Mouse (Mus musculus) hindbrain, embryonic 14.5 days (tissue): Measurements from ENCODE around the gene Wdr1. TPM values are rescaled to one million over a fixed set of nuclear protein-coding genes. Genes with fewer than 3 reads are reported as not detected.

ENCODE experiments used
- ATAC-seq: fragments of 200-750 bp; cut with Nextera tagmentation; 2 replicates; pipeline ENCODE4 v1.8.0; 2017; ENCODE audit warnings: moderate number of reproducible peaks, mild to moderate bottlenecking, moderate TSS enrichment, moderate library complexity; ENCODE audit not compliant: low FRiP score
- DNase-seq: peaks from one replicate; pipeline ENCODE4 v3.0.0-alpha.2; 2015; ENCODE audit warnings: low spot score
- H3K27ac ChIP-seq: fragments of 300-500 bp; sonication (generic); 2 replicates; pipeline ENCODE4 v1.5.1; 2014; ENCODE audit warnings: mild to moderate bottlenecking, moderate library complexity
- H3K27me3 ChIP-seq: fragments of 300-500 bp; sonication (generic); 2 replicates; pipeline ENCODE4 v1.6.1; 2014; ENCODE audit warnings: mild to moderate bottlenecking, low read length, mixed read lengths; ENCODE audit not compliant: control insufficient read depth, insufficient read depth
- H3K36me3 ChIP-seq: fragments of 300-500 bp; sonication (generic); replicated peaks from 2 replicates; pipeline ENCODE4 v1.6.1; 2014; ENCODE audit not compliant: control insufficient read depth, insufficient read depth
- H3K4me1 ChIP-seq: fragments of 300-500 bp; sonication (generic); replicated peaks from 2 replicates; pipeline ENCODE4 v1.6.1; 2014; ENCODE audit warnings: antibody characterized with exemption, low read length, mixed read lengths; ENCODE audit not compliant: control insufficient read depth, insufficient read depth
- H3K4me2 ChIP-seq: fragments of 300-500 bp; sonication (generic); replicated peaks from 2 replicates; pipeline ENCODE4 v1.6.1; 2014; ENCODE audit warnings: mild to moderate bottlenecking, moderate library complexity
- H3K4me3 ChIP-seq: fragments of 300-500 bp; sonication (generic); replicated peaks from 2 replicates; pipeline ENCODE4 v1.5.1; 2014; ENCODE audit warnings: mild to moderate bottlenecking, low read length
- H3K9ac ChIP-seq: fragments of 300-500 bp; sonication (generic); 2 replicates; pipeline ENCODE4 v1.6.1; 2014
- H3K9me3 ChIP-seq: fragments of 300-500 bp; sonication (generic); 2 replicates; pipeline ENCODE4 v1.6.1; 2016; ENCODE audit warnings: low read length; ENCODE audit not compliant: control insufficient read depth
- WGBS: fragments of 180-500 bp; shearing (Covaris S2); extraction: QIAGEN DNeasy Blood & Tissue Kit; methylation state at CpG from one replicate; pipeline ENCODE4 v1.1.7; 2014; 5-methylcytosine and 5-hydroxymethylcytosine counted together
- polyA plus RNA-seq: library from polyadenylated mRNA; unstranded; fragments of >200 nt; fragmentation: Nextera tagmentation; extraction: Ambion mirVana; gene quantifications from 2 replicates; pipeline ENCODE4 v1.2.1, GENCODE M21; 2014

The Wdr1 gene
- polyA plus RNA-seq, 1 experiment from 2014 or later = 183 TPM

DNA sequence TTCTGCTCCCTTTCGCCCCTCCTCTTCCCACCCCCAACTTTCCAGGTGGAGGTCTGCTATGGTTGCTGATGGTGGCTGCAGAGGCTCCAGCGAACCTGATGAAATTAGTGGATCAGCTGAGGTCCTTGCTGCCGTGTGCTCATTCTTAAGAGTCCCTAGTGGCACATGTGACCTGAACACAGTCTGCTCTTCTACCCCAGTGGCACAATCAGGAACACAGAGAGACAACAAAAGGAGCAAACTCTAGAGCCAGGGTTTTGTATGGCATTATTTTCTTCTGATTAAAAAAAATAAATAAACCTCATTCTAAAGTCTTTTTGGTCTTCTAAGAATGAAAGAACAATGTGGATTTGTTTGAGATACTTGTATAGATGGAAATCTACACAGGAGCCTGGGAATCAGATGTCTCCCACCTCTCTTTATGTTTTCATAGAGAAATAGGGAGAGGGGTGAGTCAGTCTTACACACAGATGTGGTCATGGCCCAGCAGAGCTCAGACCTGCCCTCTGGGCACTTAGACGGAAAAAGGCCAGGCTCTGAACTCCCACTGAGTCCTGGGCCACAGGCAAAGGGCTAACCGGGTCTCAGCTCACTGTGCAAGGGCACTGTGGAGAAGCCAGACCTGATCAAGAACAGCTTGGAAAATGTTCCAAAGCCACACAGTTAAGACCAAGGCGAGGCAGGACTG is 58.1 kb downstream of the Wdr1 start:
- no peak overlapping the region for H3K4me3 ChIP-seq
- no peak overlapping the region for H3K27ac ChIP-seq
- WGBS = 64% methylated on average over 6 of the region's 6 CpGs
- no peaks in the 10 kb centered on the region for H3K4me1 ChIP-seq
- H3K9me3 ChIP-seq = no peaks in the 10 kb centered on the region
- H3K36me3 ChIP-seq = no peaks in the 10 kb centered on the region
- H3K27me3 ChIP-seq = no peaks in the 10 kb centered on the region
- H3K4me2 ChIP-seq = no peak overlapping the region
- ATAC-seq (no peak), DNase-seq (no peak)
- H3K9ac ChIP-seq = no peak overlapping the region

DNA sequence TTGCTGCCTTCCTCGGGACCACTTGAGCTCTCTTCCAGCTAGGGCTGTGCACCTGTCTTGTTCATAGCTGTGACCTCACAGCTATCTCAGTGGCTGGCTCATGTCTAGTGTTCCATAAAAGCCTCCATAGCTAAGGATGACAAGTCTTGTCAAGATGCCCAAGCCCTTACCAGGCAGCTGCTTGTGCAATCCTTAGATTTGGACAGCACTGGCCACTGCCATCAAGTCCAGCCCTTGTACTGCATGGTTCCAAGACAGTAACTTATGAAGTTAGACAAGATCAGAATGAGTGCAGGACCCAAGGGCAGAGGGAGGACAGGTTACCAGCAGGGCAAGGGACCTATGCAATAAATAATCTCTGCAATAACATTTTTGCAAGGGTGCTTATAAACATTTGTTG is 58.9 kb downstream of the Wdr1 start:
- 87% methylated on average over 1 of the region's 1 CpGs for WGBS

DNA sequence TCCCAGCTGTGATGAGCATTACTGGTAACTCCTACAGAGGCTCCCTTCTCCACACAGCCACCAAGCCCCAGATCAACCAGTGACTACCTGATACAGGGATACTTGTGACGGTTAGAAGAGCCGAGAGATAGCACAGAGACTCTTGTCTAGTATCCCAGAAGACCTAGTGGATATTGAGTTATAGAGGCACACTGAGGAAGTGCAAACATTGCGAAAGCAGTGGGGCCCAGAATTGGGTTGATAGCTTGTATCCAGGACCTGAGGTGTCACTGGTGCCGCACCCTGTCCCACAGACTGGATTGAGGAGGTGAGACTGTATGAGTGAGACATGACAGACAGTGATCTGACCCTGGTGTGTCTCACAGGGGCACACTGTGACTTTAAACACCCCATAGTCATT is 60.0 kb downstream of the Wdr1 start, which contains the start of gene Slc2a9:
TSS of gene Slc2a9 (minus strand) at position 152 of the 400 bp plus-strand sequence.
- Histone ChIP-seq H3K27ac (no peak within 1 kb of the TSS), H3K4me2 (no peak within 1 kb of the TSS), H3K36me3 (no peaks in the 10 kb centered on the region), H3K9me3 (no peaks in the 10 kb centered on the region), H3K4me1 (no peaks in the 10 kb centered on the region), H3K9ac (no peak within 1 kb of the TSS), H3K27me3 (no peaks in the 10 kb centered on the region), H3K4me3 (no peak within 1 kb of the TSS)
- DNase-seq = no peak
- 94% methylated on average over 4 of the region's 4 CpGs for WGBS
- ATAC-seq = no peak

More for the DNA sequence above, 58.9 kb downstream of the Wdr1 start:
- H3K4me2 ChIP-seq = no peak overlapping the region
- H3K27ac ChIP-seq = no peak overlapping the region
- no peaks in the 10 kb centered on the region for H3K4me1 ChIP-seq
- DNase-seq (no peak), ATAC-seq (no peak)
- no peaks in the 10 kb centered on the region for H3K27me3 ChIP-seq
- no peaks in the 10 kb centered on the region for H3K36me3 ChIP-seq
- no peak overlapping the region for H3K4me3 ChIP-seq
- H3K9ac ChIP-seq = no peak overlapping the region
- no peaks in the 10 kb centered on the region for H3K9me3 ChIP-seq

DNA sequence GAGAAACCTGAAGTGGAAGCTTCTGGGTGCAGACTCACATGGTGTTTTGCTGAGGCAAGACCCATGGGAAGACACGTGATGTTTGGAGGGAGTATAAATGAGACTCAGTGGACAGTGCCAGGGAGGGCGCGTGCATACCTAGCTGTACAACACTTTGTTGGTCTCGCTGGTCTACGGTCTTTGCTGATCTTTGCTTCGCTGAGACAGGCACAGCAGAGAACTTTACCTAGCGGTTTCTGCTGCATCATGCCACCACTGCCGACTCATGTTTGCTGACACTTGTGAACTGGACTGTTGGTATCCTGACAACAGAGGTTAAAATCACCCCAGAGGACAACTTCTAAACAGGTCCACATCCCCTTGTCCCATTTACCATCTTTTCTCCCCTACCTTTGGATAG is 63.0 kb downstream of the Wdr1 start:
- DNase-seq (no peak), ATAC-seq (no peak)
- Histone ChIP-seq H3K4me3 (no peak overlapping the region), H3K27me3 (no peaks in the 10 kb centered on the region), H3K9me3 (no peaks in the 10 kb centered on the region), H3K27ac (no peak overlapping the region), H3K4me2 (no peak overlapping the region), H3K36me3 (no peaks in the 10 kb centered on the region), H3K4me1 (no peaks in the 10 kb centered on the region), H3K9ac (no peak overlapping the region)
- WGBS = 94% methylated on average over 8 of the region's 8 CpGs

DNA sequence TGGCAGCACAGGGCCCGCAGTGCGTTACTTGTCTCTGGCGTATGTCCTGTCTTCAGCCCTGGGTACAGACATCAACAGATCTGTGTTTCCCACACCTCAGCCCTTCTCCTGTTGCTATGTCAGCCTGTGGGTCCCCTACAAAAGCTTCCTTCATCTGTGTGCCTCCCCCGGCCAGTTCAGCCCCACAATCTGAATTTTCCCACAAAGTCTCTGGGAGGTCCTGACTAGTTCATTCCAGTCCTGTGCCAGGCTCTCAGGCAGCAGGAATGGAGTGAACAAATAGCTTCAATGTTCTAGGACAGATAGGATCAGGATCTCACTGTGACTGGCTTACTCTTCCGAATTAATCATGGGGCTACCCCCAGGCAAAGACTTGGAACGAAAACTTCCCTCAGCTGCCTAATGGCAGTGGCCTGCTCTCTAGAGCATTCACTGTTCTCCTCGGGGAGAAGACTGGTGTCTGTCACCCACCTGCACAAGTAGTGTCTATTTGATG is 63.7 kb downstream of the Wdr1 start:
- H3K27me3 ChIP-seq = no peaks in the 10 kb centered on the region
- no peaks in the 10 kb centered on the region for H3K9me3 ChIP-seq
- H3K9ac ChIP-seq = no peak overlapping the region
- peak; percentile 72 for ATAC-seq
- no peaks in the 10 kb centered on the region for H3K4me1 ChIP-seq
- H3K36me3 ChIP-seq = no peaks in the 10 kb centered on the region
- no peak overlapping the region for H3K4me2 ChIP-seq
- DNase-seq = no peak
- WGBS = 71% methylated on average over 7 of the region's 7 CpGs
- H3K4me3 ChIP-seq = no peak overlapping the region
- no peak overlapping the region for H3K27ac ChIP-seq

DNA sequence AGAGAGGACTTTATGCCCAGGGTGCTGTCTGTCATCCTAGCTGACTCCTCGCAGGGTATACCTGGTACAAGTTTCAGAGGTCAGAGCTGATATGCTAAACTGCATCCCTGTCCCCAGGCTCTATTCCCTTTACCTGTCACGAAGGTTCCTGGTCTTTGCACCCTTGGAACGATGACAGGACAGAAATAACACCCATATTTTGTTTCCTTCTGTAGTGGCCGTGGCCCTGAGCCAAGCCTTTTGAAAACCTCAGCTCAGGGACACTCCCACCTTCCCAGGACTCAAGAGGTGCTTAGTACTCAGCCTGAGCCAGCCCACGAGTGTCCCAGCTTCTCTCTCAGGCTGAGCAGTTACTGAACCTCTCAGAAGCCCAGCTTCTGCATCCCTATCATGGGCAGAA is 64.5 kb downstream of the Wdr1 start:
- Histone ChIP-seq H3K27me3 (no peaks in the 10 kb centered on the region), H3K4me2 (no peak overlapping the region), H3K27ac (no peak overlapping the region), H3K9ac (no peak overlapping the region), H3K36me3 (no peaks in the 10 kb centered on the region), H3K4me3 (no peak overlapping the region), H3K9me3 (no peaks in the 10 kb centered on the region), H3K4me1 (no peaks in the 10 kb centered on the region)
- 70% methylated on average over 5 of the region's 5 CpGs for WGBS
- DNase-seq (no peak), ATAC-seq (no peak)

DNA sequence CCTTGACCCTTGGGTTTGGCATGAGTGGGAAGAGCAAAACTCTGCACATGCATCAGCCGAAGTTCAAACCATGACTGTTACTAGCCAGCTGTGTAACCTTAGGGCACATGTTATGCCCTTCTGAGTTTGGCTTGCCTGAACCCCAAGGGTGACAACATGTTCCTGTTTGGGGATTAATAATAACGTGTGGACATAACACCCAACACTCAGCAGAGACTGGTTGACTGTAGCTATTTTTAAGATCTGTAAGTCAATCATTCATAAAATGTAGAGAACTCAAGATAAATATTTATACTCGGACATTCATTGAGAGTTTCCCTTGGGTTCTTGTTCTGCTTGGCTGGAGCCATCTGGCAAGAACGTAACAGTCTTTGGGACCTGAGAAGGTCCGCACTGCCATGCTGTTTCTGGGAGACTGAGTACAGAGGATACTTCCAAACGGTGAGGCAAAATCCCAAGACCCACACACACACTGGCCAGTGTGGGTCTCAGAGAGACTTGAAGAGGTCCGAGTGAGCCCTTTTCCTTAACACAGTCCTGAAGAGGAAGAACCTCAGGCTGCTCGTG is 66.4 kb downstream of the Wdr1 start:
- no peak overlapping the region for H3K9ac ChIP-seq
- no peak overlapping the region for H3K27ac ChIP-seq
- ATAC-seq = no peak
- no peaks in the 10 kb centered on the region for H3K9me3 ChIP-seq
- WGBS = 86% methylated on average over 8 of the region's 8 CpGs
- H3K4me2 ChIP-seq = no peak overlapping the region
- no peak overlapping the region for H3K4me3 ChIP-seq
- no peaks in the 10 kb centered on the region for H3K36me3 ChIP-seq
- H3K27me3 ChIP-seq = no peaks in the 10 kb centered on the region
- H3K4me1 ChIP-seq = no peaks in the 10 kb centered on the region
- DNase-seq = no peak

DNA sequence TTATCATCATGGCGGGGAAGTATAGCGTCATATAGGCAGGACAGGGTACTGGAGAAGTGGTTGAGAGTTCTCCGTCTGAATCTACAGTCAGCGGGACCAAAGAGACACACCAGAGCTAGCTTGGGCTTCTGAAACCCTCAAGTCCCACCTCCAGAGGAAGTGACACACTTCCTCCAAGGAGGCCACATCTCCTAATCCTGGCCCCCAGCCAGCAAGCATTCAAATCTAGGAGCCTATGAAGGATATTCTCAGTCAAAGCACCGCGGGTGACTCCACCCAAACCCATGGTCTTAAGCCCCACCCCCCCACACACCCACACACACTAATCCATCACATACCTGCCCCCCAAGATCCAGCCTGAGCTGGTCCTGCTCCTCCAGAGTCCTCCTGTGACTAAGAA is 69.1 kb downstream of the Wdr1 start:
- H3K36me3 ChIP-seq = no peaks in the 10 kb centered on the region

DNA sequence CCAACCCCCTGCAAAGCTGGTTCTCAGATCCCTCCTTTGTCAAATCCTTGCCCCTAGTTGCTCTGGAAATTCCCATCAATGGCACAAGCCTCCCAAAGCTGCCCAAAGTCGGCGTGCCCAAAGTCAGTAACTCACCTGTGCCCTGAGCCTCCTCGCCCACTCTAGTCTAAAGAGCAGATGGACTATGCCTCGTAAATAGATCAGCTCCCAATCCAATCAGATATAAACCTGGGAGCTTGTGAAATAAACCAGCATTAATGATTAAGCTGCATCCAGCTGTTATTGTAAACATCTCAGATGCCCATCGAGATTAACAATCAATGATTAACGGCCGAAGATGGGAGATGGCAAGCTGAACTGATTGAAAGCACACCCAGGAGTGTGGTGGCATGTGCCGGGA is 71.3 kb downstream of the Wdr1 start:
- no peaks in the 10 kb centered on the region for H3K9me3 ChIP-seq
- H3K4me3 ChIP-seq = no peak overlapping the region
- no peaks in the 10 kb centered on the region for H3K4me1 ChIP-seq
- 83% methylated on average over 8 of the region's 8 CpGs for WGBS
- ATAC-seq (no peak), DNase-seq (no peak)
- no peaks in the 10 kb centered on the region for H3K36me3 ChIP-seq
- H3K9ac ChIP-seq = no peak overlapping the region
- no peak overlapping the region for H3K4me2 ChIP-seq
- no peaks in the 10 kb centered on the region for H3K27me3 ChIP-seq
- H3K27ac ChIP-seq = no peak overlapping the region

More for the DNA sequence above, 69.1 kb downstream of the Wdr1 start:
- no peaks in the 10 kb centered on the region for H3K9me3 ChIP-seq
- no peak for DNase-seq
- no peak overlapping the region for H3K4me3 ChIP-seq
- H3K27ac ChIP-seq = no peak overlapping the region
- H3K9ac ChIP-seq = no peak overlapping the region
- 95% methylated on average over 6 of the region's 6 CpGs for WGBS
- no peak for ATAC-seq
- H3K27me3 ChIP-seq = no peaks in the 10 kb centered on the region
- H3K4me2 ChIP-seq = no peak overlapping the region
- H3K4me1 ChIP-seq = no peaks in the 10 kb centered on the region
